Mouse (Mus musculus): Measurements from ENCODE around the gene Arsa. TPM values are rescaled to one million over a fixed set of nuclear protein-coding genes. Genes with fewer than 3 reads are reported as not detected.

Arsa gene
- 10 to 100 TPM; 31.5 to 32.8 TPM for total RNA-seq (2021)

DNA sequence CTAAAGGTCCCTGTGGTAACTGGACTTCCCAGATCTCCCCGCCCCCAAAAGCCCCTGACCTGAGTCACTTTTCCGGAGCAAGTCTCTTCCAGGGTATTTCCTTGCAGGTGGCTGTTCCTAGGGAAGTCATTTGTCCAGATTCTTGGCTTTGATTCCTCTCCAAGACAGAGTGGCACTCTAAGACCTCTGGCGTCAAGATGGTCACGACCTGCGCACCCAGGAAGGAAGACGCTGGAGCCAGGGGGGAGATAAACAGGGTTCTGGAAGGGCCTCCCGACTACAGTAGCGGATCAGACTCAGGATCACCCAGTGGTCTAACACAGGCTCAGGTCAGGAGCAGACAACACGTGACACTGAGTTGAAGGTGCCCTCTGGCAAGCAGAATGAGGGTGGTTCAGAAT is at the start of gene Arsa:
Gene Arsa, minus strand, starts transcription at position 335 of the 401 bp plus-strand sequence.
- no peak for DNase-seq
- intact Hi-C loops (cut with DNase I): no loop called here

DNA sequence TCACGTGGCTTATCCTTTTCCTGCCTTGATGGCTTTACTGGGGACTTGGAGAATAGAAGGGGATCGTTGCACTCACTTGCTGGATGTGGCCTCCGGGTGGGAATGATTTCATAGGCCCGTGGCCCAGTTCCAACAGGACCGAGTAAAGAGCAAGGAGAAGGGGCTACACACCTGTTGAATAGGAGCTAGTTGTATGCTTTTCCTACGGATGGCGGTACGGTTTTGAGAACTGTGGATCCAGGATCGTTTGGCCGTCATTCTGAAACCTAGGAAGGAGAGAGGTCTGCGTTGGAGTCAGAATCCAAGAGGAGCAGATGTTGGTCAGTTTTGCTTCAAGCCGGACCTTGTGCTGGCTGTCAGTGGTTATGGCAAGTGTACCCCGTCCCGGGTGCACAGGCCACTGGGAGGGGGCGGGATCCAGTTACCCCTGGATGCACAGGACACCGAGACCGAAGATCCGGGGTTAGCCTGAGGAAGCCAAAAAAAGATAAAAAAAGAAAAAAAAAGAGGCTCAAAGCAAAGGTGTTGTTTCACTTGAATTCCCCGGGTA is 49.6 kb upstream of the Arsa start:
- DNase-seq: no peak
- intact Hi-C loops (cut with DNase I): no loop called here

DNA sequence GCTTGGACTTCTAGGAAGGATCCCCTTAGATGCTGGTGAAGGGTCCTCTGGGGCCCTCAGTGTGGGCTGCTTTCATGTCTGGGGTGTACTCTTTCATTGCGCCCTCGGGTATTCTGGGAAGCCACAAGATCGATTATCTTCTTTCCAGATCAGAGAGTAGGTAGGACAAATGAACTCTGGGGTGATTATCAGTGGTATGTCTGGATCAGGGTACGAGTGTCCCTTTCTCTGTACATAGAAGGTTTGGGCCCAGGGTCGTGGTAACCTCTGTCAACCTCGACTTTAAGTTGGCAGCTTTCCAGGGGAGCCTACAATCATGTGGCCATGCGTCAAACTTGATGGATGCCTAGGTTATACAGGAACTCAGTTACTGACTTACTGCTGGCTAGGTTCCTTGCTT is 48.7 kb upstream of the Arsa start:
- DNase-seq: no peak
- intact Hi-C loops (cut with DNase I): no loop called here

DNA sequence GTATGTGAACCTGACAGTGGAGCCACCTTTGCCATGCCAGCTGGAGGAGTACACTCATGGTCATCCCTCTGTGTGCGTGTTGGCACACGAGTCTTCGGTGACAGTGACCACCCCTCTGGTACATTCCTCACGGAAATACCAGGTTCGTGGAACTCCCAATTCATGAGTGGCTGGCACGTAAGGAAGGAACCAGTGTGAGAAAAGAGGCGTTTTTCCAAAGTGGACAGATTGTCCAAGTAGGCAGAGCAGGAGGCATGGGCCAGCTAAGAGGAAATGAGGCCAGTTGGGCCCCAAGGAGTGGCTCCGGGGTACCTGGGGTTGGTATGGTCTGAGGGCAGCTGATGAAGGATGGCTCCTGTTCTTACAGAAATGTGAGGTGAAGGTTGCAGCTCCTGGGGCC is 48.2 kb upstream of the Arsa start:
- intact Hi-C loops (cut with DNase I): no loop called here
- no peak for DNase-seq

DNA sequence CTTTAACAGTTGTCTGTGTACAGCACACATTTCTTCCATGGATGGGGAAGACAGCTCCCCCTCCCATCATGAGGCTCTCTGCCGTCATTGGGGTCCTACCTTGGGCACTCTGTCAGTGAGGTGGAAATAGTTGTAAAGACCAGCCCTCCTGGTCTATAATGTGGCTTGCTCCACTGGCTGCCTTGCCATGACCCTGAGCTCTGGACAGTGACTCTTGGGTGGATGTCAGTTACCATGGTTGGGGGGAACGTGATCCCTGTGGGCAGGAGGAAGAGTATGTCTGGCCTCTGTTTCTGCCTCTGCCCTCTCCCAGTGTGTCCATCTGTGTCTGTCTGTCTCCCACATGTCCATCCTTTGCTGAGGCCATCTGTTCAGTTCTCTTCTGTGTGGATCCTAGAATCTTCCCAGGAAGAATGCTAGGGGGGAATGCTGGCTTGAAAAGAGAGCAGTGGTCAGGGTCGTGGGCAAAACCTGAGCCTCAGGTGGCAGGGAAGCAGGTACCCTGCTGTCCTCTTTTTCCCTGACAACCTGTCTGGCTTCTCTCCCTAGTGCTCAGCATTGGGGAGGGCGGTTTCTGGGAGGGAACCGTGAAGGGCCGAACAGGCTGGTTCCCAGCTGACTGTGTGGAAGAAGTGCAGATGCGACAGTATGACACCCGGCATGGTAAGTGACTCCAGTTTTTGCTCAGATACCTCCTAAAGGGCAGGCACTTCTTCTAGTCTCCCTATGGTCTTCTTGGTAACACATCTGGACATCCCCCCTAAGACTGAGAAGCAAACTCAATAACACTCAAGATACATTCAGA is 47.6 kb upstream of the Arsa start:
- intact Hi-C loops (cut with DNase I): no loop called here

DNA sequence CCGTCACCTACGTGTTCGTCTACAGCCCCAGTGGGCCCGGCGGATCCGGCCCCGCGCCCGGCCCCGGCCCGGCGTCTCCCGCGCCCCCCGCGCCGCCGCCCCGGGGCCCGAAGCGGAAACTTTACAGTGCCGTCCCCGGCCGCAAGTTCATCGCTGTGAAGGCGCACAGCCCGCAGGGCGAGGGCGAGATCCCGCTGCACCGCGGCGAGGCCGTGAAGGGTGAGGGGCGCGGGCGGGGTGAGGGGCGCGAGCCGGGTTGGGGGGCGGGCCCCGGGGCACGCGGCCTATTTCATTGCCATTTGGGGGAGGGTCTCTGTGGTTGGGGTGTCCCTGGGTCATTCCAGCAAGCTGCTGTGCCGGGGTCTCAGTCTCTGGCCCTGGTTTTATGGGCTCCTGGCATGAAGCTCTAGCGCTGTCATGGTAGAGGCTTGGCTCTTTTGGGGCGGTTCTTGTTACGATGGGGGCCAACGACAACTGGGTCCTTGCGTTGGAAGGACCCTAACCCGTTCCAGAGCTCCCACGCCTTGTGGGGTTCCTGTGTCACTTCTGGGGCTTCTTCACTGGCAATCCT is 46.9 kb upstream of the Arsa start:
- no peak for DNase-seq
- intact Hi-C loops (cut with DNase I): no loop called here

More for the DNA sequence above, 47.6 kb upstream of the Arsa start:
- no peak for DNase-seq

DNA sequence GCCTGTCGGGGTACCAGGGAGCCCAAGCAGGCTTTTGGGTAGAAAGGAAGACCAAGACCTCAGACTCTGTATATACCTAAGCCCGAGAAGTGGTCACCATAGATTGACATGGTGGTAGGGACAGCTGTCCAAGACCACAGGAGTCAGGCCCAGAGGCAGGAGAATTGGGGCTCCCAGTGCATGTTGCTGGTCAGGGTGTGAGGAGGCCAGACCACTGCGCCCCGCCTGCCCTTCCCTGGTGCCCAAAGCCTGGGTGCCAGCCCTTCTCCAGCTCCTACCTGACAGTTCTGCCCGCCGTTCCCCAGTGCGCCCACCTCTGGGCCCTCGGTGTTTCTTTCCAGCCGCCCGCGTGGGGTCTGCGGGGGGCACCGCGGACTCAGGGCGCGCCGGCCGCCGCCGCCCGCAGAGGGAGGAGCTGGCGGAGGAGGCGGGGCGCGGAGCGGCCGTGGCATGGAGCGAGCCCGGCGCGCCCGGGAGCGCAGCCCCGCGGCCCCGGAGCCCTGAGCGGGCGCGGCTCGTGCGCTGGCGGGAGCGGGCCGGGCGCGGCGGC is 46.1 kb upstream of the Arsa start:
- intact Hi-C loops (cut with DNase I): no loop called here
- DNase-seq: no peak

DNA sequence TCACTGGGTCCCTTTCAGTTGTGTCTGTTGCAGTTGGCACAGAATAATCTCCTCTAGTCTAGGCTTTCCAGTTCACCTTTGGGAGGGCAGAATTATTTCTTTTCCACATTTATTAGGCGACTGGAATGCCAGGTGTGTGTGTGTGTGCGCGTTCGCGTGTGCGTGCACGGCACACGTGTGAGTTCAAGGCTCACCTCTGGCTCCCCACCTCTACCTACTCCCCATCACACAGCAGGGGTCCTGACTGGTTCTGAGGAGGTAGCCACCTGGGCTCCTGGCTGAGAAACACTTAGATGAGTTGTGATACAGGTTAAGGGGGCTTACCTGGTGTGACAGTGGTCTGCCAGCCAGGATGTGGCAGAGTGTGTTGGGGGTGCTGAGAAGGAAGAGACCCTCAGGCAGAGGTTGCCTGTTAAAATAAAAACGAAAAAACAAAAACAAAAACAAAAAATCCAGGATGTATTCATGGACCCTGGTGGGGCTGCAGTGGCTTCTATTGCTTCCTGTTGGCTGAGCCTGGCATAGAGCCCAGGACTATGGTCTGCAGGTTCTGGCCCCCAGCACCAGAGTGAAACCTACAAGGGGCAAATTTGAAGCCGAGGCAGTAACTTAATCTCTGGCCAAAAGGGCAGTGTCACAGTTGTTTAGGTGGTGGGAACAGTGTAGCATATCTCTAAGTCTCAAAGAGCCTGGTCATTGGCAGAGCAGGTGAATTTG is 45.5 kb upstream of the Arsa start:
- intact Hi-C loops (cut with DNase I): no loop called here
- DNase-seq: no peak

DNA sequence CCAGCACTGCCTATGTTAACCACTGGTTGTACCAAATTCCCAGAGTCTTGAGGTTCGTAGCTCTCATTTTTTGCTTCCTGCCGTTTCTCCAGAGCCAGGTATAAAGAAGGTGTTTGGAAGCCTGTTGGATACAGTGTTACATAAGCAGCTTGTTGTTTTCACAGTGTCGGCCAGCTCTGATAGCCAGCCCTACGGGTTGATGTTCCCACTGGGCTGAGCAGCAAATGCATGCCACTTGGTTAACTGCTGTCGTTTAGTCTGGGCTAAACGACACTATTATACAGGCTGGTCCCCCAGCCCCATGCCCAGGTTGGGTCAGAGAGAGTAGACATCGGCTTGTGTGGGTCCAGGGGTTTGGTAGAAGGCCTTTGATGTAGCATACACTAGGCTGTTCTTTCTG is 44.7 kb upstream of the Arsa start:
- DNase-seq: no peak
- intact Hi-C loops (cut with DNase I): no loop called here

DNA sequence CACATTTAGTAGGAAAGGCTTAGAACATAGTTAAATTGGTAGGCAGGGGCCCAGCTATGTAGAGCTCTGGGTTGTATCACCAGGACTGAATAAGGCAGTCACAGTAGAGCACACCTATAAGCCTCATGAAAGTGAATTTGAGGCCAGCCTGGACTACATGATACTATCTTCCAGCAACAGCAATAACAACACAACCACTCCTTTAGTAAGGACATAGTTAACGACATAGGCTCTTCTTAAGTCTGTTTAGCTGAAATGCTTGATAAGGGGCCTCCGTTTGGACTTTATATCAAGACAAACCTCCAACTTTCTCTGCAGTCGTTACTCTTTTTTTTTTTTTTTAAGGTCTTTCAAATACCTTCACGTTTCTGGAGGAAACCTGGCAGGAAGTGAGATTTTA is 35.5 kb upstream of the Arsa start:
- DNase-seq: no peak
- intact Hi-C loops (cut with DNase I): no loop called here

DNA sequence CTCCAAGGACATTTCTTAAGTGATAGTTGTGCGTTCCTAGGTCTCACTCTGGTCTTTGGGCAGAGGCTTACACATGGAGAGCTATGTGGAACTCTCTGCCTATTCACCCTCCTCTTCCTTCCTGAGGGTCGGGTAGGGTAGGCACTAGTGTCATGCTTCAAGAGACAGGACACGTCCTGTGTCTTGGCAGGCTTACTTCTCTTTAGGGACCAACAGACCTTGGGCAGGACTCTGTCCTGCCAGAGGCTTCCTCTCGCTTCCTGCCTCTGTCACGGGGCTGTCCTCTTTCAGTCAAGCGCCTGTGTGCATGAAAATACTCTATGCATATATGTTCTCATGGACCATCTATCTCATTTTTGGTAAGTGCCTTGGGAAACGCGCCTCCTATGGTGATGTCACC is 30.5 kb upstream of the Arsa start:
- DNase-seq: no peak
- intact Hi-C loops (cut with DNase I): no loop called here

DNA sequence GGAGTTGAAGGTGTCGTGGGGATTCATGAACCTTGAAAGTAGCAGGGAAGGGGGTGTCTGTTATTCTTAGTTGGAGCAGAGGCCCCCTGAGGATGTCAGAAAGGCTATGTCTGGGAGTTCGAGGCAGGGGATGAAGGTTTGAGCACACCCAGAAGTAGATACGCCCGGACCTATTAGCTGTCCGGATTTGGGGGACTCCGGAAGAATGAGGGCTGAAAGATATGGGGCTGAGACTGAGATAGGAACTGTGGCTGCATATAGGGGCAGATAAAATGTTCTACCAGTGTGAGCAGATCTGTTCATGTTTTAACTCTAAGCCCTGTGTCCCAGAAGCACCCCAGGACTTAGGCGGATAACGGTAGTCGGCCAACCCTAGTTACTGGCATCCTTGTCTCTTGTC is 27.6 kb upstream of the Arsa start:
- intact Hi-C loops (cut with DNase I): no loop called here
- DNase-seq: no peak

DNA sequence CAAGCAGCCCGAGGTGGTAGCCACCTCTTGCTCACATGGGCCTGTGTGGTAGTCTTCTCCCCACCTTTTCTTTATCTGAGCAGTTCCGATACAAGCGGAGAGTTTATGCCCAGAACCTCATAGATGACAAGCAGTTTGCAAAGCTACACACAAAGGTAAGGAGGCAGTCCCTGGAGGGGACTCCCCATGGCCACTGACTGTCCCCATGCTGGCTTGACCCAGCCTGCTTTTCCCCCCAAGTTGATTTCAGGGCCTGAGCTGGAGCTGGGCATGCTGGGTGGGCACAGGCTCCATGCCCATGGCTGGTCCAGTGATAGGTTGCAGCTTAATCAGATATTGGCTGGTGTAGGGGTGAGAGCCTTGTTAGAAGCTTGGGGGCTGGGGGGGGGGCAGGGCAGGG is 24.1 kb upstream of the Arsa start:
- intact Hi-C loops (cut with DNase I): no loop called here
- DNase-seq: no peak

DNA sequence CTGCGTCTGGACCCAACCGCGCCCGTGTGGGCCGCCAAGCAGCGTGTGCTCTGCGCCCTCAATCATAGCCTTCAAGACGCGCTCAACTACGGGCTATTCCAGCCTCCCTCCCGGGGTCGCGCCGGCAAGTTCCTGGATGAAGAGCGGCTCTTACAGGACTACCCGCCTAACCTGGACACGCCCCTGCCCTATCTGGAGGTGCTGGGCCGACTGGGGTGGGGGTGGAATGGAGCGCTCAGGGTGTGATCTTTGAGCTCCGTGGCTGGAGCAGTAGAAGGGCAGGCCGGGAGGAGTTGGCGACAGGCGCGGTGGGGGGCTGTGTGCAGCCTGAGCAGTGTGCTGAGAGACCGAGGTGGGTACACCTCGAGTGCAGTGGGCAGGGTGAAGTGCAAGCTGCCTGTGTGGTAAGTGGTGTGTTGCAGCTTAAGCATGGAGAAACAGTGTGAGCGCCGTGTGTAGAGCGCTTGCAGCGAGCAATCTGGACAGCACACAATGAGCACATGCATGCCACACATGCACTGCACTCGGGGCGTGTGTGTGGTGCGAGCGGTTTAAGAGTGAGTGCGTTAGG is 23.1 kb upstream of the Arsa start:
- DNase-seq: peak; percentile 37
- intact Hi-C loops (cut with DNase I): no loop called here

DNA sequence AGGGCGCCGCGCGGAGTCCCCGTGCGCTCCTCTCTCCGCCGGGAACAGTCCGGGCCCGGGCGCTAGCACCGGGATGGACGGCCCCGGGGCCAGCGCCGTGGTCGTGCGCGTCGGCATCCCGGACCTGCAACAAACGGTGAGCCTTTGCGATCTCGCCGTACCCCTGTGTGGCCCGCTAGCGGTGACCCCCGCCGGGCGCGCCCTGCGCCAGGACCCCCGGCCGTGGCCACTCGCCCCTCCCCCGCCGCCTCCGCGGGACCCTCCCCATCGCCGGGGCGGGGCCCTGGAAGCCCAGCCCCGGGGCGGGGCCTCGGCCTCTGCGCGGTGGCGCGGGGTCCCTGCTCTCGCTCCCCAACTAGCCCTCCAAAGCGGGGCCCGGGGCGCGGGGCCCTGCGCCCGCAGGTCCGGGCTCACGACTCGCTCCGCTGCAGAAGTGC is 22.6 kb upstream of the Arsa start:
- intact Hi-C loops (cut with DNase I): no loop called here
- DNase-seq: peak; percentile 76

DNA sequence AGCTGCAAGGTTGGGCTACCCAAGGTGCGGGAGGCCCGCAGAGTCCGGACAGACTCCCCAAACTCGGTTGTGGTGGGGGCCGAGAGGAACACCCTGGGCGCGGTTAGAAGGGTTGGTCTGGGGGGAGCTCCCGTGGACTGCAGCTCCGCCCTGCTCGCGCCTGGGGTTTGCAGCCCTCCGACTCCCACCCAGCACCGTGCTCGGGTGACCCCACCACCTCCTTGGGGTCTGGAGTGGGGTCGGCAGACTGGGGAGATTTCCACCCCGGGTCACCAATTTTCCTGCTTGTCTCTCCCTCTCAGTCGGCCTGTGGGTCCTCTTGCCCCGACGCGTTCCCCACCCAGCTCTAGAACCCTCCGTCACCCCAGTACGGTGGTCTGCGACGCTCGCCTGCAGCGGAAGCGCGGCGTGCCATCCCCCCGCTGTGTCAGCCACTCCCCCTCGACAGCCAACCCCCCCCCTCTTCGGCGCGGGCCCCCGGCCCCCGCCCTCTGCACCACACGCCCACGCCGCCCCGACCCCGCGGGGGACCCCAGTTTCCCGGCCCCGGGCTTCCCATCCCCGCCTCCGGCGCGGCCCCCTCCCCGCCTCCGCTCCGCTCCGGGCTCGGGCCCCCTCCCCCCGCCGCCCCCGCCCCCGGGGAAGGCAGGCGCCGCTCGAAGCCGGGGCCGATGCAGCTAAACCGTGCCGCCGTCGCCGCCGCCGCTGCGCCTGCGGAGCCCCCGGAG is 21.9 kb upstream of the Arsa start, which contains the start of gene Shank3:
Gene Shank3, plus strand, starts transcription at position 663 of the 728 bp plus-strand sequence.
- intact Hi-C loops (cut with DNase I): no loop called here

DNA sequence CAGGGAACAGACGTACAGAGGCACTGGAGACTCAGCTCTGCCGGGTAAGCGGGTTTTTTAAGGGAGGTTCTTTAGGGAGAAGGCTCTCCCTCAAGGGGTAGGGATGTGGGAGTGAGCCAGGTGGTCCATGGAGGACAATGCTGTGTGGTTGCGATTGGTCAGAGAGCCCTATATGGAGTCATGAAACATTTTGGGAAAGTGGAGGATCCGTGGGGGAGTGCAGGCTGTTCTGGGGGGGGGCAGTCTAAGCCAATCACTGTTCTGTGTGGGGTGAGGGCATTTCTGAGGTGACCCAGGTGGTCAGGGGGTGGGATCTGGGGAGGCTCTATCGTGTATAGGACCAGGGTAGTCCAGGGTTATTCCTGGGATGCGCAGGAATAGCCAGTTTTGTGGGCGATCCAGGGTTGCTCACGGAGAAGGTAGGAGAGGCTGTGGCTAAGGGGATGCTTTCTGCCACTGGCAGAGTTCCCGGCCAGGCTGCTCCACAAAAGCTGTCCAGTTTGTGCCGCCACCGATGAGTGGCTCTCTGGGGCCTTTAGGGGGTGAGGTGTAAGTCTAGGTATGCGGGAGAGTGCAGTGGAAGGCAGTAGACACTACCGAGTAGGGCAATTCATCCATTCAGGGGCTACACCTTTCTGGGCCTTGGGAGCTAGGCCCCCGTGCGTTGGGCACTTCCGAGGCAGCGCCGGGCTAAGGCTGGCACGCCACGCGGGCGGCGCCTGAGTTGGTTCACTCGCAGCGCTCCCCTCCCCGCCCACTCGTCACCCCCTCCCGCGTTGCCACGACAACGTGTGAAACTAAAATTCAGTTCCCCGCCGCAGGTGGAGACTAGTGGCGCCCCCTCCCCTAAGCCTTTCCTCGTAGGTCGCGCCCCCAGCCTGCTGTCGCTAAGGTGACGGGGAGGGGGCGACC is 21.1 kb upstream of the Arsa start:
- intact Hi-C loops (cut with DNase I): no loop called here
- peak; percentile 70 for DNase-seq

More for the DNA sequence above, 21.9 kb upstream of the Arsa start, which contains the start of gene Shank3:
- DNase-seq: peak; percentile 51

DNA sequence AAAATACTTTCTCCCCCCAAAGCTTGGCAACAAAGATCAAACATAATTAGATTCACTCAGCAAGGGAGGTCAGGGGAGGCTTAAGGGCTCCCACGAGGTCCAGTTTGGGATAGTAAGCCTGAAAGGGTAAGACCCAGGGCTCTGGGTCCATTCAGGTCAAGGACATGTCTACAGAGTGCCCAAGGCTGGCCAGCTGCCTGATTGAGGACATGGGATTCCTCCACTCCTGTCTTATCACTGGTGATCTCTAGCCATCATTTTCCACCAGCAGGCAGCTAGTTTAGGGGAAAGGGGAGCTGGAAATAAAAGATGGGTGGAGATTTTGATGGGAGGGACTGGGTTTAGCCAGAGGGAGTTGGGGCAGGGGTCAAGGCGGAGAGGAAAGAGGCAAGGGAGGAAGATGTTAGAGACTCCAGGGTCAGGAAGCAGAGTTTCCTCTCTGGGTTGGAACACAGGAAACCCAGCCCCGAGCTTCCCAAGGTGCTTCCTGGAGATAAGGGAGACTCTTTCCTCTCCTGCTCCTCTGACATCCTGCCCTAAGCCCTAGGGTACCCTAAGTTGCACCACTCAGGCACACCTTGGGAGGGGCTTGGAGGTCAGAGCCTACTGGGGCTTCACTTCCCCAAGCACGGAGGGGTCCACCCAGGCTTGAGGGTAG is 20.3 kb upstream of the Arsa start:
- no peak for DNase-seq
- intact Hi-C loops (cut with DNase I): no loop called here

DNA sequence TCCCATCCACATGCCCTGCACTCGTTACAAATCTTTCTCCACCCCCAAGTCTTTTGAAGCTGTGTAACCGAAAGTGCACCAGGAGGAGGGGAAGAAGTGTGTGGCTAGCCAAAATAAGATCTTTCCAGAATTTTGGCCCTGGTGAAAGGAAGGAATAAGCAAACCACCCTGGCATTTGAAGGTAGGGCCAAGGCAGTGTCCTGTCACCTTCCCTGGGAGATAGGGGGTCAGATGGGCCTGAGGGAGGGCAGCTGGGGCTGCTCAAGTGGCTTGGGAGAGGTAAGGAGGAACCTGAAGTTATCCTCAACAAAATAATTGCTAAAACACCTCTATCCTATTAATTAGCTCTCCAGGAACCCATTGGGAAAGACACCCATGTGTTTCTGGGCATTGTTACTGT is 19.6 kb upstream of the Arsa start:
- intact Hi-C loops (cut with DNase I): no loop called here
- no peak for DNase-seq
